Mouse (Mus musculus) brain, embryonic 14.5 days (tissue): ENCODE measurements around the gene Sco1. TPM values are rescaled to one million over a fixed set of nuclear protein-coding genes. Genes with fewer than 3 reads are reported as not detected.

ENCODE experiments used
- DNase-seq: peaks from one replicate; pipeline ENCODE4 v3.0.0-alpha.2; 2011; ENCODE audit warnings: low read depth
- CTCF ChIP-seq: fragments of 200-500 bp; IDR thresholded peaks from 2 replicates; pipeline ENCODE4 v1.5.1; 2012; ENCODE audit warnings: inconsistent platforms, mild to moderate bottlenecking, moderate library complexity, borderline replicate concordance; ENCODE audit not compliant: insufficient read depth, insufficient read length; ENCODE audit errors: extremely low read depth
- POLR2A ChIP-seq: fragments of 200-500 bp; IDR thresholded peaks from 2 replicates; pipeline ENCODE4 v1.6.1; 2012; ENCODE audit warnings: mild to moderate bottlenecking, inconsistent platforms, borderline replicate concordance; ENCODE audit not compliant: poor library complexity, insufficient read depth, insufficient read length, severe bottlenecking; ENCODE audit errors: extremely low read depth
- polyA plus RNA-seq: library from polyadenylated mRNA; depleted of rRNA; stranded (reverse); fragments of >200 nt; gene quantifications from 2 replicates; pipeline ENCODE4 v1.2.3, GENCODE M21; 2012

The Sco1 gene
- polyA plus RNA-seq, 1 experiment: 7.5 TPM

DNA sequence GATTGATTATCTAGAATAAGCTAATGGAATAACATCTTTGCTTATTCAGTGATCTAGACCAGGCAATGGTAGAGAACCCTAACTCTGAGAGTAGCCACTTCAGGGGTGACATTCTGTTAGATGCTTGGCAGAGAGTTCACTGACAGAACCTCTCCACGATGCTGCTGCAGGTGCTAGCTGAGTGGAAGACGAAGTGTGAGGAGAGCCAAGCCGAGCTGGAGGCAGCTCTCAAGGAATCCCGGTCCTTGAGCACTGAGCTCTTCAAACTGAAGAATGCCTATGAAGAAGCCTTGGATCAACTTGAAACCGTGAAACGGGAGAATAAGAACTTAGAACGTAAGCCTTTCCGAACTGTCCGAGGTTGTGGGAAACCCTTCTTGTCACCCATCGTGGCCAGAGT, 45.2 kb downstream of the Sco1 start:
- no peak for TF ChIP-seq POLR2A
- no peak for TF ChIP-seq CTCF
- no peak for DNase-seq

GRCm38 (mm10) chr11:67098427-67098826, 46.0 kb downstream of the Sco1 start:
- DNase-seq: peak; percentile 27
- TF ChIP-seq POLR2A (no peak), CTCF (no peak)

- TF ChIP-seq CTCF: no peak
- no peak for TF ChIP-seq POLR2A
- DNase-seq: no peak
These were observed 46.8 kb downstream of the Sco1 start for GRCm38 (mm10) chr11:67099241-67099640.

GRCm38 (mm10) chr11:67100169-67100568, 47.7 kb downstream of the Sco1 start:
- DNase-seq: no peak
- TF ChIP-seq POLR2A (no peak), CTCF (peak; percentile 62; the same call in 1 of the 2 replicates)

DNA sequence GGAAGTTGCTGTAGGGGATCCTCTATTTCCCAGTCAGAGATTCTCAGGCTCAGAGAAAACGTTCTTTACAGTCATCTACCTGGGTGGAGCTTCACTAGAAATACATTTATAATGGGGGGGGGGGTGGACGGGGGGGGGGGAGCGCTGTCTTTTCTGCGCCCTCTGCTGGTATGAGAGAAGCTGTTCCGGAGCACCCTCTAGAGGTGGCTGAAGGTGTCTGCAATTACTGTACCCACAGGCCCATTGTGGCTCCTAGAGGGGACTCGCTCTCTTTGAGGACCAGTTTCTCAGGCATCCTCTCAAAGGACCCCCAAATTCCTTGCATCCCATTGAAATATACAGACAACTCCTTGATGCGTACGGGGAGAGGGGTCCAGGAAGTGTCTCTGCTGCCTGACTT, 49.2 kb downstream of the Sco1 start:
- DNase-seq: no peak
- TF ChIP-seq CTCF (peak; percentile 70), POLR2A (no peak)

GRCm38 (mm10) chr11:67103256-67103655, 50.8 kb downstream of the Sco1 start:
- TF ChIP-seq POLR2A (no peak), CTCF (no peak)

GRCm38 (mm10) chr11:67104242-67104641, 51.8 kb downstream of the Sco1 start:
- DNase-seq: no peak
- TF ChIP-seq POLR2A (no peak), CTCF (no peak)

More at GRCm38 (mm10) chr11:67103256-67103655, 50.8 kb downstream of the Sco1 start:
- DNase-seq: no peak

DNA sequence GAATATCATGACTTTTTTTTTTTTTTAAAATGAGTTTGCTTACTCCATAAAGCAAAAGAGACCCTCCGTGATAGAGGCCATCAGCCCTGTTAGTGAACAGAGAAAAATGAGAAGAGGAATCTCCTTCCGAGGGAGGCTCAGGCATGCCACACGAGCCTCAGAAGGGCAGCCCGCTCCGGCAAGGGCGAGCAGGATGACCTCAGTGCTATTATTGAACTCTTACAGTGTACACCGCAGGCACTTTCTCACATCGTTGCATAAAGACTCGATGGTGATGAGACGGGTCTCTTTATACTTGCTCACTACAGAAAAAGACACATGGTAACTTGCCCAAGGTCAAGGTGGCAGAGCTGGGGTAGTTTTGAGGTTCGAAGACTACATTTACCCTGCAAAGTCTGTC, 52.2 kb downstream of the Sco1 start:
- no peak for DNase-seq
- TF ChIP-seq CTCF: no peak
- no peak for TF ChIP-seq POLR2A

- no peak for TF ChIP-seq CTCF
- no peak for TF ChIP-seq POLR2A
- DNase-seq: peak; percentile 35
These were observed 53.2 kb downstream of the Sco1 start for GRCm38 (mm10) chr11:67105689-67106088.

GRCm38 (mm10) chr11:67106973-67107372, 54.5 kb downstream of the Sco1 start:
- DNase-seq: no peak
- TF ChIP-seq CTCF (no peak), POLR2A (no peak)

DNA sequence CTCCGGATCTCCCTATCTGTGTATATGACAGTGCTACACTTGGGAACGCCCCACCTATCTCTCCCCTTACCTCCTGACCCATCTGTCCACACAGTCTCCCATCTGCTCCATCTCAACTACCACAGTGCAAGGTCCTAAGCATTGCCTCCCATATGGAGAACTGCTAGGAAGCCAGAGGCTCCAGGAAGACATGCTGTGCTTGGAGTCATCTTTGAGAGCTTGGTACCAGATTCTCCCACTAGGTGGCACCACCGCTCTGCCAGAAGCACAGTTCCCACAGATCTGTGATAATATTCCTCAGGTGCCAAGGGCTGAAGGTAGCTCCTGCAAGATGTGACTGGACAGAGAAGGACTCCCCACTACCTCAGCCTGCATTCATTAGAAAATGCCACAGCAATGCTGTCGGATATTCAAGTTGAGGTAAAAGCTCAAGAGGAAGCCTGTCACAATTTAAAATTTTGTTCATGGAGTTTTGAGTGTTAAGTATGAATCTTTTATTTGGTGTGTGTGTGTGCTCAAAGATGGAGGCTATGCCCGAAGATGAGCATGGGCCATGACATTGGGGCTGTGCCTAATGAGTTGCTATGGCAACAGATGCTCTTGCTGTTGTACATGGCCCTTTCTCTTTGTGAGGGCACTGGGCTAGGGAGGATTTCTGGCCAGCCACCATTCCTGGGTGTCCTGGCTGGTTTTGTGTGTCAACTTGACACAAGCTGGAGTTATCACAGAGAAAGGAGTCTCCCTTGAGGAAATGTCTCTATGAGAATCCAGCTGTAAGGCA, 57.9 kb downstream of the Sco1 start:
- peak; percentile 87 for DNase-seq
- TF ChIP-seq CTCF (peak; percentile 89), POLR2A (no peak)
